Mouse (Mus musculus): Measurements from ENCODE around the gene Acaca. TPM values are rescaled to one million over a fixed set of nuclear protein-coding genes. Genes with fewer than 3 reads are reported as not detected.

Gene Acaca
- polyA plus RNA-seq, 1 experiment: 1,135 TPM

DNA sequence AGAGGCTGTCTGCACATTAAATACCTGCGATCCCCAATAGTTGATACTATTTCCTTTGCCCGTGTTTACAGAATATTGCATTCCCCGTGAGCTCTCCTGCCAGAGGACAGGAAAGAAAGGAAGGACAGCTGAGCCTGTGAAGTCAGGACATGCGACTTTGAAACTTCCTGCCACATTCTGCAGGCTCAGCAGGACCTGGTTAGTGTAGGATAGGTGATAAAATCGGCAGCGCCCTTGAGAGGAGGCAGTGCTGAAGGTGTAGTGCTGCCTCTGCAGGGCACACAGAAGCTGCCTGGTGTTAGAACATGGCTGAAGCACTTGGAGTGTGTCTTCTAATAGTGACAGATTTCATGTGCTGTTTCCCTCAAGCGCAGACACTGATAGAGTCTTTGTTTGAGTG, 264.1 kb downstream of the Acaca start:
- no peak overlapping the region for H3K4me3 ChIP-seq (ENCODE audit: insufficient read depth, low read depth, low read length)
- H3K4me1 ChIP-seq (ENCODE audit: control insufficient read depth, insufficient read depth, insufficient read length, low read length): no peaks in the 10 kb centered on the region
- H3K27ac ChIP-seq (replicated peaks; ENCODE audit: low read depth, low read length): no peak overlapping the region

DNA sequence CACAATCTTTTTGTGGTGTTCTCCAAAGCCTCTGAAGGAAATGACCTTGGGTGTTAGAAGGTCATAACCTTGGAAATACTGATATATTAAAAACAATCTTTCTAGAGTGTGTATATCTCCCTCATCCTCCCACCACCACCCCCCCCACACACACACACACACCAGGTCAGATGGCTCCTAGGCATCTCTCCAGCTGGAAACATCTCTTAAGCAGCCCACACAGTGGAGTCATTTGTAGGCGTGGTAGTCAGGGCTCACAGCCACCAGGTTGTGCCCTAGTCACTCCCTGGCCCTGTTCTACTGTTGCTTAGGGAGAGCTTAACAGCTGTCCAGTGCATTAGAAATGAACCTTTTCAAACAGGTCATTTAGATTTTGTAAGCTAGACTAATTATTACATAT, 265.5 kb downstream of the Acaca start:
- no peaks in the 10 kb centered on the region for H3K4me1 ChIP-seq (ENCODE audit: control insufficient read depth, insufficient read depth, insufficient read length, low read length)
- peak overlapping the region; percentile 77 for H3K27ac ChIP-seq (replicated peaks; ENCODE audit: low read depth, low read length)
- H3K4me3 ChIP-seq (ENCODE audit: insufficient read depth, low read depth, low read length): no peak overlapping the region

DNA sequence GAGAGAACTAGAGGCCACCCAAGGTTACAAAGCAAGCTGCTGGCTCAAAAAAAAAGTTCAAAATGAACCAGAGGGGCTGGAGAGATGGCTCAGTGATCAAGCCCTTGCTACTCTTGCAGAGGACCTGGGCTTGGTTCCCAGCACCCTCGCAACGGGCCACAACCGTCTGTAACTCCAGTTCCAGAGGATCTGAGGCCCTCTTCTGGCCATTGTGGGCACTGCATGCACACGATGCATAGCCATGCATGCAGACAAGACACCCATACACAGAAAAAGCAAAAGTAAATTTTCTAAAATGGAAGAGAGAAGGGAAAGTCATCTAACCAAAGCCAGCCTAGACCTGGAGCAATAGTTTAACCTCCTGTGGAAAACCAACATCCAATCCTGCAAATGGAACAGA, 277.3 kb downstream of the Acaca start:
- no peaks in the 10 kb centered on the region for H3K4me1 ChIP-seq (ENCODE audit: control insufficient read depth, insufficient read depth, insufficient read length, low read length)
- H3K27ac ChIP-seq (replicated peaks; ENCODE audit: low read depth, low read length): no peak overlapping the region
- no peak overlapping the region for H3K4me3 ChIP-seq (ENCODE audit: insufficient read depth, low read depth, low read length)

DNA sequence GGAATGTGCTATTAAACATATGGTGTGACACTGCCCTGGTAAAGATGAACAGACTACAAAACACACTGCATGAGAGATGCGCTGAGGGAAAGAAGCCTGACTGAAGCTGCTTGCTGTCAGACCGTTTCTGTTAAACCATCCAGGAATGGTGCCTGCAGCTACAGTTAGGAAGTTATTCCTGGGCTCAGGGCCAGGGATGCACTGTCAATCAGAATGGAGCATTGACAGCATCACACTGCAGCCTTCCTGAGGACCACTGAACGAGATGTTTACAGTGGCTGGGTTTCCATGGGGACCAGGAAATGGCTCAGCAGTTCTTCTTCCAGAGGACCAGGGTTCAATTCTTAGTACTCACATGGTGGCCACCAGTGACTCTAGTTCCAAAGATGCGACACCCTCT, 280.9 kb downstream of the Acaca start:
- Histone ChIP-seq H3K27ac (replicated peaks; ENCODE audit: low read depth, low read length) (no peak overlapping the region), H3K4me1 (ENCODE audit: control insufficient read depth, insufficient read depth, insufficient read length, low read length) (no peaks in the 10 kb centered on the region), H3K4me3 (ENCODE audit: insufficient read depth, low read depth, low read length) (no peak overlapping the region)

DNA sequence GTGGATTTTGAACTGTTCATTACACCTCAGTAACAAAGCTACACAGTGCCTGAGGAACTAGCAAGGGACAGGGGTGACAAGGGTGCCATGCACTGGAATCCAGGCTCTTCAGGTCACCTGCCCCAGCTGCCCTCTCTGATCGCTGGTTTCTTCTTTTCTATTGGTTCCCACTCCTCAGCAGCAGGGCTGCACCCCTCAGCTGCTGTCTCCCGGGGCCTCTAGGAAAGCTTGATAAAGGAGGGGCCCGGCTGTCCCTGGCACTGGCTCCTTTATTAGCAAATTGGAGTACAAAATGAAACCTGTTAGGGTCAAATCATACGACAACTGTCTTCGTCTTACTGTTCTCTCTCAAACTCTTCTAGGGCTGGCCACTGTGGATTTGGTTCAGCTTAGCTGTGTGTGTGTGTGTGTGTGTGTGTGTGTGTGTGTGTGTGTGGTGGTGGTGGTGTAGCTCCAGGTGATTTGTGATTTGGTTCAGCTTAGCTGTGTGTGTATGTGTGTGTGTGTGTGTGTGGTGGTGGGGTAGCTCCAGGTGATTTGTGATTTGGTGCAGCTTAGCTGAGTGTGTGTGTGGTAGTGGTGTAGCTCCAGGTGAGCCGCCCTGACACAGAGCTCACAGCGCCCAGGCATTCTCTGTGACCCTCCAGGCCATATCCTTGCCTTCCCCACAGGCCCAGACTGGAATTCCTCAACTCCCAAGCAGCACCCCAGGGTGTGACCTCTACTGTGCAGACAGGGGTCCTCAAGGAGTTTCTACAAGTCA, 281.6 kb downstream of the Acaca start:
- no peak overlapping the region for H3K4me3 ChIP-seq (ENCODE audit: insufficient read depth, low read depth, low read length)
- H3K27ac ChIP-seq (replicated peaks; ENCODE audit: low read depth, low read length): no peak overlapping the region
- no peaks in the 10 kb centered on the region for H3K4me1 ChIP-seq (ENCODE audit: control insufficient read depth, insufficient read depth, insufficient read length, low read length)

DNA sequence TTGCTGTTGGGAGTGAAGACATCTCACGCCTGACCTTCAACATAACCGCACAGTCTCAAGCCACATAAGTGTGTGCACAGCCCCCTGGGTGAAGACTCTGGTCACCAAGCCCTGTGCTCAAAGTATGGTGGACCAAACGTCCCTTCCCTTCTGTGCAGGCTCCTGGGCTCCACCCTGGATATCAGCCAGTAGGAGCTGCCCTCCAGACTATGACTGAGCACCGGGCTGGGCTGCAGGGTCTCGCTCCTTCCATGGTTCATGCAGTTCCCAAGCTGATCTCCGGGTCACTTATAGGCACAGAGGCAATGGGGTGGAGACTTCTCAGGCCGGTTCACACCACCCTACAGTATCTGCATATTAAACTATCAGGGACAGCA, 282.2 kb downstream of the Acaca start:
- no peak overlapping the region for H3K4me3 ChIP-seq (ENCODE audit: insufficient read depth, low read depth, low read length)
- H3K4me1 ChIP-seq (ENCODE audit: control insufficient read depth, insufficient read depth, insufficient read length, low read length): no peaks in the 10 kb centered on the region
- no peak overlapping the region for H3K27ac ChIP-seq (replicated peaks; ENCODE audit: low read depth, low read length)

DNA sequence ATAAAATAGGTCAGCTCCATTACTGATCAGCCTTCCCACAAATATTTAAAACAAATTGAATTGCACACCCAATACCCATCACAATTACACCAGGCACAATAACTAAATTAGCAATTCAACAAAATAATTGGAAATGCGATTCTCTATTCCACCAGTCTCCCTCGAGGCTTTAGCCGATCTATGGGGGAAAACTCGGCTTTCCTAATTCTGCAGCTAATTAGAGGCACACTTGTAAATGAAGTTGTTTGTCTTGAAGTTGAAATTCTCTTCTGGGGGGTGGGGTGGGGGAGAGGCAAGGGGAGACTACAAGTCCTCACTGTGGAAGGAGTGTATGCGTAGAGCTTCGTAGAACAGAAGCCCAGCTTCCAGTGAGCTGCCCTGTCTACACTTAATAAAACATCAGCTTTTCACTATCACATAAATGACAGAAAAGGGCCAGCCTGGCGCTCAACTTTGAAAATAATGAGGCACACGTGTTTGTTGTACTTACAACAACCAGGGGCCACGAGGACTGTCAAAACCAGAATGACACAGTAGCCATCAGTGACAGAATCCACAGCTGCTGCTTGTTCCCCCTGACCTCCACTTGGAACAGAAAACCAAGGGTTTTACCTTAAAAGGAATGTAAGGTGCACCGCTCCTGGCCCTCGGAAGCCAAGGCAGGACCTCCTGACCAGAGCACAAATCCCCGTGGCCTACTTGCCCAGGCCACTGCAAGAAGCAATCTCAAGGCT, 282.9 kb downstream of the Acaca start:
- Histone ChIP-seq H3K27ac (replicated peaks; ENCODE audit: low read depth, low read length) (no peak overlapping the region), H3K4me1 (ENCODE audit: control insufficient read depth, insufficient read depth, insufficient read length, low read length) (no peaks in the 10 kb centered on the region), H3K4me3 (ENCODE audit: insufficient read depth, low read depth, low read length) (no peak overlapping the region)

DNA sequence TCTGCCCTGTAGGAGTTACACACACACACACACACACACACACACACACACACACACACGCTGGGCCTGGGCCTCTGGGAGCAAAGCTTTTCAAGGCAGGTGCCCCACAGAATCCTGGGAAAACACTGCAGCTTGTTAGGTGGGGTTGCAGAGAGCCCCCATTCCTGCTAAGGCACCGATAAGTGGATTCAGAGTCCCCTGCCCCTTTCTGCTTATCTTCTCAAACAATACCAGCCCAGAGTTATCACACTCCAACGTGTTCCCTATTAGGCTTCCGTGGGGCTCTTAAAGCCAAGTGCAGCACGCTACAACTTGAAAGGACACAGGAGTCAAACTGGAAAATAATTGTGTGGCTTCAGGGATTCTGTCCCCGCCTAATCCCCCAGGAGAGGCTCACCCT, 283.6 kb downstream of the Acaca start:
- Histone ChIP-seq H3K4me3 (ENCODE audit: insufficient read depth, low read depth, low read length) (no peak overlapping the region), H3K4me1 (ENCODE audit: control insufficient read depth, insufficient read depth, insufficient read length, low read length) (no peaks in the 10 kb centered on the region), H3K27ac (replicated peaks; ENCODE audit: low read depth, low read length) (no peak overlapping the region)

DNA sequence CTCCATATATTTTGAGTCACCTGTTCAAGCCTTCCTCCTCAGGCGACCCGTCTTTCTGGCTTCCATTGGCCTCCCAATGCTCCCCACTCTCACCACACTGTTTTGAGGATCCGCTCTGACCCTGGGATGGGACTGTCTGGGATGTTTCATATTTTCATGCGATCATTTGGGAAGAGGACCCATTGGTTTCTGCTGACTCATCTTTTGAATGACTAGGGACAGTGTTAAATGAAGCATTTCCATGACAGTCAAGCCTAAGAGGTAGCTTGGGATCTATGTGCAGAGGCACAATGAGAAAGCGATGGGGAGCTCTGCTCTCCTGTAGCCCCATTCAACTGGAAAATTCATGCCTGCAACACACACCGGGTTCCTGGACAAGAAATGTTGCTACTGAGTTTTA, 291.3 kb downstream of the Acaca start:
- Histone ChIP-seq H3K27ac (replicated peaks; ENCODE audit: low read depth, low read length) (no peak overlapping the region), H3K4me1 (ENCODE audit: control insufficient read depth, insufficient read depth, insufficient read length, low read length) (no peaks in the 10 kb centered on the region), H3K4me3 (ENCODE audit: insufficient read depth, low read depth, low read length) (no peak overlapping the region)

DNA sequence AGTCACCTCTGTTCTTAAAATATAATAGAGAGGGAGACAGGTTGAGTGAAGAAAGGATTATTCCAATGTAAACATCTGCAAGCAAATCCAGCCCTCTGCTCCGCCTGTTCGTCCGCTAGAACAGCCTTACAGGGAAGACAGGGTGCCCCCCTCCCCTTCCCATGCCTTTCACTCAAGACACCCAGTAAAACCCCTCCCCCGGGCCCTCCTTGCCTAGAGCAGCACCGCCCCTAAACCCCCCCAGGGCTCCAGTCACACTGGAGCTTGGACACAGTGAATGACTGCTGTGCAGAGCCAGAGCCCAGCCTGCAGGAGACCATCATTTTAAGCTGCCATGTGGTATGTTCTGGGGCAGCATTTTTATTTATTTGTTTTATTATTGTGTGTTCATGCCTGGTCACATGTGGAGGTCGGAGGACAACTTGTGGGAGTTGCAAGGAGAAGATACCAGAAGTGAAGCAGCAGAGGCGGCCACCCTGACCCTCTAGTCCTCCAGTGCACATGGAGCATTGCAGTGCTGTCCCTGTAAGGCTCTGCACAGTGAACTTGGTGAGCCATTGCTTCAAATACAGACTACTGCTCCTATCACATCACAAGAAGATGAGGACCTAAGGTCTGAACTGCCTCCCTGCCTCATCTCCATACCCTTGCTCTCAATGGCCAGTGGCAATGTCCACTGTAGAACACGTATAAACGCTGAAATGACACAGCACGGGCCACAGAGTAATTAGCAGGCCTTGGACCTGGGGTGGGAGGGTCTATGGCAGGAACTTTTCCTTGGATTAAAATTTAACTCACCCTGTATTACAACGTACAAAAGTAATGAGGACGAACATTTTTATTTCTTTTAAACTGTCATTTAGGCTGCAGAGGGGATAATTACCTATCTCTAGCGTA, 296.5 kb downstream of the Acaca start:
- Histone ChIP-seq H3K4me3 (ENCODE audit: insufficient read depth, low read depth, low read length) (no peak overlapping the region), H3K27ac (replicated peaks; ENCODE audit: low read depth, low read length) (no peak overlapping the region), H3K4me1 (ENCODE audit: control insufficient read depth, insufficient read depth, insufficient read length, low read length) (no peaks in the 10 kb centered on the region)

DNA sequence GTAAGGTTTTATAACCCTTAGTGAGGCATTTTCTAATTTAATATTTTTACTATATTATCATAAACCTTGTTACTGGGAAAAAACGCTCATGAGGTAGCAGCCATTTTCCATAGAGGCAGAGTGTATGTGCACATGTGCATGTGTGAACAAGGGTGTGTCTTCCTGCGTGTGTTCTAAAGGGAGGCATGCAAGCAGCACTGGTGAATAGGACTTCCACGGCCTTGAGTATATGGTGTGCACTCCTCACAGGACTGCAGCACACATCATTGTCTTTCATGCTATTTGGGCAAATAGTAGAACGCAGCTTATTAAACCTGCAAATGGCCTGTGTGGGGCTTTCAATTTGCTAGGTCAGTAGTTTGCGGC, 297.1 kb downstream of the Acaca start:
- Histone ChIP-seq H3K4me1 (ENCODE audit: control insufficient read depth, insufficient read depth, insufficient read length, low read length) (no peaks in the 10 kb centered on the region), H3K27ac (replicated peaks; ENCODE audit: low read depth, low read length) (no peak overlapping the region), H3K4me3 (ENCODE audit: insufficient read depth, low read depth, low read length) (no peak overlapping the region)

DNA sequence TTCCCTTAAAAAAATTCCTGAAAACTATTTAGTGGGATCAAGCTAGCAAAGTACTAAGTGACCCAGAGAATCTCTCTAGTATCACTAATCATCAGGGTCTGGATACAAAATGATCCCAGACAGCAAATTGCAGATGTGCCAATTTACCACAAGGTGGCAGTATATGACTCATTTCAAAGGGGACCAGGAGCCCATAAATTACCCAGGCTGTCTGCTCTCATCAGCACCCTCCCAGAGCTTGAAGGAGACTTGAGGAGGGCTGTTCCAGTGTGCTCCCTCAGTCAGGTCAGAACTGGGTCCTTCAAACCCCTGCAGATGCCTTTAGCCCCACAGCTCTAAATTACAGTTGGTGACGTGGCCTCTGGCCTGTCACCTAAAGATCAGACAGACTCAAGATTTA, 300.1 kb downstream of the Acaca start:
- Histone ChIP-seq H3K4me3 (ENCODE audit: insufficient read depth, low read depth, low read length) (no peak overlapping the region), H3K27ac (replicated peaks; ENCODE audit: low read depth, low read length) (no peak overlapping the region), H3K4me1 (ENCODE audit: control insufficient read depth, insufficient read depth, insufficient read length, low read length) (no peaks in the 10 kb centered on the region)

DNA sequence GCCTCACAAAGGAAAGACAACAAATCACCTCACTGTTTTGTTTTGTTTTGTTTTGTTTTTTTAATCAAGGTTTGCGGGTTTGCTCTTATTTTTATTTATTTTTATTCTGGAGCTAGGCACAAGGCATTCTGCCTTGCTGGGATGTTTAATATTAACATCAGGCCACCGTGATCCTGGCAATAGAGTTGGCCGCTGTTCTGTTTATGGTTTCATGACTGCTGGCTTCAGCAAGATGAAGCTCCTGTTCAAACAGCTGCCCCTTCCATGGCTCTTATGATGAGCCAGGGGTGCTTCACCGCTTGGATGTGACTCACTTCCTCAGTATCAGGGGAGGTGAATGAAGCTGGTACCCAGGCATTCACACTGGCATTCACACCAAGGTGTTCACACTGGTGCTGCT, 300.9 kb downstream of the Acaca start:
- no peaks in the 10 kb centered on the region for H3K4me1 ChIP-seq (ENCODE audit: control insufficient read depth, insufficient read depth, insufficient read length, low read length)
- H3K4me3 ChIP-seq (ENCODE audit: insufficient read depth, low read depth, low read length): no peak overlapping the region
- no peak overlapping the region for H3K27ac ChIP-seq (replicated peaks; ENCODE audit: low read depth, low read length)

DNA sequence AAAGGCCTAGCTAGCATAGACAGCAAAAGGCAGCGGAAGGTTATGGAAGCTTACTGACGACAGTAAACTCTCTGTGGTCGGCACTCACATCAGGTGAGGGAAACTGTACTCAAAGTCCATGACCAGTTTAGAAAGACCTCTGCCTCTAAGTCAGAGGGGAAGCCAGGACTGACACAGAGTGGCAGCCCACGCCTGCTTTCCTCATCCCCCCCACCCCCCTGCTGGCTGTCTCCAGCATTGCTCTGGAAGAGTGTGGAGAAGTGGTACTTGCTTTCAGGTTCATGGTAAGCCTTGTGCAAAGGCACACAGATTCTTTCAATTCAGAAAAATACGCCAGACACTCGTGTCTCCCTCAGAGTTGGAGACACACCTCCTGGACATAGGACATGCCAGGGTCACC, 305.4 kb downstream of the Acaca start:
- Histone ChIP-seq H3K27ac (replicated peaks; ENCODE audit: low read depth, low read length) (no peak overlapping the region), H3K4me3 (ENCODE audit: insufficient read depth, low read depth, low read length) (no peak overlapping the region), H3K4me1 (ENCODE audit: control insufficient read depth, insufficient read depth, insufficient read length, low read length) (no peaks in the 10 kb centered on the region)

DNA sequence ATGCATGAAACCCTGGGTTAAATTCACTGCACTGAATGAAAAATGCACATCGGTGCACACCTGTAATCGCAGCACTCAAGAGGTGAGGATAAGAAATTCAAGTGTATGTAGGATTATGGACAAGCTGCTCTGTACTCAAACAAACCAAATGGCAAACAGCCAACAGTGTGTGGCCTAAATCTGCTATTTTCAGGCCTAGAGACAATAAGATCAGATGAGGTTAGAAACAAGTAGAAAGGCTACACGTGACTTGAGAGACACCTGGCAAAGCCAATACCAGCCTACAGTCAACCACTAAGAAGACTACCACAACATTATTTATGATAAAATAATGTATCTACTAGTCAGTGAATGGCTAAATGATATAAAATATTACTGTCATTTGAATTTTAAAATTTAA, 310.9 kb downstream of the Acaca start:
- H3K4me3 ChIP-seq (ENCODE audit: insufficient read depth, low read depth, low read length): no peak overlapping the region
- H3K4me1 ChIP-seq (ENCODE audit: control insufficient read depth, insufficient read depth, insufficient read length, low read length): peaks cover 4% of the 10 kb centered on the region; the same call in 1 of the 2 replicates
- H3K27ac ChIP-seq (replicated peaks; ENCODE audit: low read depth, low read length): no peak overlapping the region
